Mouse (Mus musculus): Measurements from ENCODE around the gene Gm17359.

DNA sequence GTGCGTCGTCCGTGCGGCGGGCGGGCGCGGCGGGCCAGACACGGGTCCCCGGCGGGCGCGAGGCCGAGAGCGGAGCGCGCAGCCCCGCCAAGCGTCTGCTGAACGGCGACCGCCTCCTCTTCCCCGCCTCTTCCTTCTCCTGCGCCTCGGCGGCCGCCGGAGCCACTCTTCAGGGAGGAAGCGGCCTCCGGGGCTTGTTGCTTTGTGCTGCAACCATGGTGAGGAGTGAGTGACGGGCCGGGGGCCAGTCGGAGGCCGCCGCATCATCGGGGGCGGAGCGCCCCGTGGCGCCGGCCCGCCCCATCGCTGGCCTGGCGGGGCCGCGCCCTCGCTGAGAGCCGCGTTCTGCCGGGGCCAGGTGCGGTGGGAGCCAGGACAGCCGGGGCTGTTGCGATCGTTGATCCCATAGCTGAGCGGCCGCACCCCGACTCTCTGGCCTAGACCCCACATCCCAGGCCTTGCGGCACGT is 49.3 kb upstream of the Gm17359 start:
- TF ChIP-seq GATA1 (IDR thresholded peaks at IDR 0.05; ENCODE audit: low read length) (no peak), TAL1 (IDR thresholded peaks at IDR 0.05; ENCODE audit: low read length) (no peak)

Data from erythroblast, embryonic 14.5 days (primary cell).